Mouse (Mus musculus): ENCODE results near the gene Cradd.

The Cradd gene

GRCm38 (mm10) chr10:95306824-95307552 lies 16.9 kb downstream of the Cradd start:
- no peak for DNase-seq (ENCODE audit: low spot score in 2 of 2)

GRCm38 (mm10) chr10:95304240-95304639 lies 19.7 kb downstream of the Cradd start:
- DNase-seq (ENCODE audit: low spot score in 2 of 2) = no peak

DNA sequence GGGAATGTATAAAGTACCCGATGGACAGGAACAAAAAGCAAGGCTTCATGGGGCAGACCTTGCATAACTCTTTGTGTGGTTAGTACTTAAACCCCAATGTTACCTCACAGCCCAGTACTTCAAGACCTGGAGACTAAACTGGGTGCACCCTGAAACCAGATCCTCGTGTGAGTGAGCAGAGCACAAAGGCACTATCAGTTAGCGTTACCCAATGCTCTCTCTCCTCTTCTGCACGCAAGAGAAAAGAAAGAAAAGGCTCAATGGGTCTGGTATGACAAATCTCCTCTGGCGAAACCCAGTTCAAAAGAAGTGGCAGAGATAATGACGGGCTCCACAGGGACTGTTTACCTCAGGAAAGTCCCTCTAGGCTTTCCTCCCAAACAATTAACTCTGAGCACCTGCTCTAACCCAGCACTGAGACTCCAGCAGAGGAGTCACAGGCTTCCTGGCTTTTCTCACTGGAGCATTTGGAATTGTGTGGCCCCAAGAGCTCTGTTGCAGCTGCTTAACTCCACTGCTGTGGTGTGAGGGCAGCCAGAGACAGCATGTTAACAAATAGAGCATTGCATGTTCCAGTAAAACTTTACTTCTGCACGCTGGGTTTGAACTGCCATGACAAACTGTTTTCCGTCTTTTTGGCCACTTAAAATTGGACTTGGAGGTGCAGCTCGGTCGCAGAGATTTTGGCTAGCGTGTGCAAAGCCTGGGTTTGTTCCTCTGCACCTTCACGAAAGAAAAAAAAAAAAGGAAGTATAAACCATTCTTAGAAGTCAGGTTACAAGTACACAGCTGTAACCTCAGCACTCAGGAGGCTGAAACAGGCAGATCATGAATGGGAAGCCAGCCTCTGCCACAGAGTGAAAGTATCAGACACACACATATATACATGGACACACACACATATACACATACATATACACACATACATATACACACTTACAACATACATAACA lies 21.4 kb downstream of the Cradd start:
- no peak for DNase-seq (ENCODE audit: low spot score in 2 of 2)

DNA sequence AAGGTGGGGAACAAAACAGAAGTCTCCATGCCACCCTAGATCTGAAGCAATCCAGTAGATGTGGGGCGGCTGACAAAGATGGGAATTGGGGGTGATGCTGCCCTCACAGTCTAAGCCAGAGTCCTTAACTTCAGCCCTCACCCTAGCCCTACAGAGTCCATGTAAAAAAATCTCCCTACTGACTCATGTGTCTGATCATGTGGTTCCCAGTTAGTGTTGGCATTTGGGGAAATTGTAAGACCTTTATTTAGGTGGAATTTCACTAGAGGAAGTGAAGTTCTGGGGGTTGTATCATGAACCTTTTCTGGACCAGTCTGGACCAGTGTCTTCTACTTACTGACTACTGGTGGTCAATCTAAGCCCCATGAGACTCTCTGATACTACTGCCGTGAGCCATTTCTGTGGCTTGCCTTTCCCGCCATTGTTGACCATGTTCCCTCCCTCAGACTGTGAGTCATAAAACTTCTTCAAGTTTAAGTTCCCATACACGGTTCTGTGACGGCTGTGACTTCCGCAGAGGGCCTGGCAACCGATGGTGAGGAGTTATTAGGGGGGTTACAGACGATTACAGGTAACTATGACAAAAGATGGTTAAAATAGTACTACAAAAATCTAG lies 23.6 kb downstream of the Cradd start:
- no peak for DNase-seq (ENCODE audit: low spot score in 2 of 2)

DNA sequence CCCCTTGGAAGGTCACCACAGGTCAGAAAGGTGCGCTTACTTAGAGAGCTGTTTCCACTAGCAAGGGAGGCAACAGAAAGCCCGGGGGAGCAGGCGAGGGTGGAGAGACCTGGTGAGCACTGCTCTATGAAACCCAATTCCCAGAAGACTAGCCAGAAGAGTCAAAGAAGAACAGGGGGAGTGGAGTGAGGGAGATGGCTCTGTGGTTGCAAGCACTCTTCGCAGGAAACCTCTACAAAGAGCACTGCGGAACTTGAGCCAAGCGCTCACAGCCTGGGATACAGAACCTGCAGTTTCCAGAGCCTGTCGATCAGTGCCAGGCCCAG lies 24.2 kb downstream of the Cradd start:
- DNase-seq (ENCODE audit: low spot score in 2 of 2) = no peak

- DNase-seq (ENCODE audit: low spot score in 2 of 2) = no peak
Measured at GRCm38 (mm10) chr10:95299010-95299807, 24.7 kb downstream of the Cradd start.

DNA sequence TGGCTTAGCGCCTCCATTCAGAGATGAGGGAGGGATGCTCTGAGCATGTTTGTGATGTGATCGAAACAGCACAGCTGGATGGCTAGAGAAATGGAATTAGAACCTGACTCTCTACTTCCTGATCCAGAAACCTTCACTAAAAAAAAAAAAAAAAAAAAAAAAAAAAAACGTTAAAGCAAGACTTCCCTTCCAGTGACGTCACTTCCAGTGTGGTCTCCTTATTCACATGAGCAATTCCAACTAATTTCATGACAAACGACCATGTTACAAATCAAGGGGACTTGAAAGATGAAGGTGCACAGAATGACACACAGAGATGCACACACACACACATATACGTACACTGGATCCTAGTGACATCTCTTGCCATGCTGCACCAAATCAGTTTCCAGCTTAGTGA lies 25.4 kb downstream of the Cradd start:
- DNase-seq (ENCODE audit: low spot score in 2 of 2) = no peak

DNA sequence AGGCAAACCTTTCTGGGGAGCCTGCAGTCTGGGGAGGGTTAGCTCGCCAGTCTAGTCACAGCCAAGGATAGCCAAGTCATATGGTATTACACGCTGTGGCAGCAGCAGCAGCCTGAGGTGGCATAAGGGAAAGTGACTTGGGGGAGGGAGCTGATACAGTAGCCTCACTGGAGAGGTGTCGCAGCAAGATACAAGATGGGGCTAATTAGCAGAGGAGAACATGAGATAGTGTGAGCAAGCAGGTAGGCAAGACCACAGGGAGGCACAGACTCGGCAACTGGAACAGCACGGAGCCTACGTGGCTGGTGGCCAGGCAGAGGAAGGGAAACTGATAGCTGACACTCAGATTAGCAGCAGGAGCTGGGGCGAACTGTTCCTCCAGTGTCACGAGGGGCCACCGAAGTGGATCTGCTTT lies 26.2 kb downstream of the Cradd start:
- DNase-seq (ENCODE audit: low spot score in 2 of 2) = no peak

DNA sequence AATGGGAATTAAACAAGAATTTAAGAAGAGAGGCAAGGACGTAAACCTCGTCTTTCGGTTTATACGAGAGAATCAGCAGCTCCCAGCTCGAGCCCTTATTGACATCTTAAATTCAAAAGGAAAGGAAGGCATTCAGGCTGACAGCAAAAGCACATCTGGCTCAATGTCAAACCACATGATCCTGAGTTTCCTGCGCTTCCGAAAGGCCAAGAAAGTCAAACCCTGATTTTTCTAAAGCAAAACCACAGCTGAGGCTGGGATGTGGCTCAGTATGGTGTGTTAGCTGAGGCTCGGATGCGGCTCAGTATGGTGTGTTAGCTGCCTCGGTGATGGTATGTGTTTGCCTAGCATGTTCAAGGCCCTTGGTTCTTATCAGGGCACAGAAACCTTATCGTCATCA lies 26.9 kb downstream of the Cradd start:
- no peak for DNase-seq (ENCODE audit: low spot score in 2 of 2)

GRCm38 (mm10) chr10:95293261-95293660 lies 30.7 kb downstream of the Cradd start:
- no peak for DNase-seq (ENCODE audit: low spot score in 2 of 2)

- no peak for DNase-seq (ENCODE audit: low spot score in 2 of 2)
Measured at GRCm38 (mm10) chr10:95292269-95292668, 31.7 kb downstream of the Cradd start.

GRCm38 (mm10) chr10:95291133-95291876 lies 32.6 kb downstream of the Cradd start:
- DNase-seq (ENCODE audit: low spot score in 2 of 2) = no peak

- no peak for DNase-seq (ENCODE audit: low spot score in 2 of 2)
Measured at GRCm38 (mm10) chr10:95289819-95290218, 34.1 kb downstream of the Cradd start.

DNA sequence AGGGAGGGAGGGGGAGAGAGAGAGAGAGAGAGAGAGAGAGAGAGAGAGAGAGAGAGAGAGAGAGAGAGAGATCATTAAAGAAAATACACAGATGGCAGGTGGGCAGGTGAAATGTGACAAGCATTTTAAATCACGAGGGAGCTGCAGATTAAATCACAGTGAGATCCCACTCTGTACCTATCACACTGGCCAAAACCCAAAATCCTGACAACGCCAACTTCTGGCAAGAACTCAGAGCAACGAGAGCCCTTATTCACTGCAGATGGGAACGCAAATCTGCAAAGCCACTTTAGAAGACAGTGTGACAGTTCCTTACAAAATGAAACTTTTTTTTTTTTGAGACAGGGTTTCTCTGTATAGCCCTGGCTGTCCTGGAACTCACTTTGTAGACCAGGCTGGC lies 35.7 kb downstream of the Cradd start:
- peak; percentile 41 to 69 for DNase-seq (ENCODE audit: low spot score in 2 of 2)

DNA sequence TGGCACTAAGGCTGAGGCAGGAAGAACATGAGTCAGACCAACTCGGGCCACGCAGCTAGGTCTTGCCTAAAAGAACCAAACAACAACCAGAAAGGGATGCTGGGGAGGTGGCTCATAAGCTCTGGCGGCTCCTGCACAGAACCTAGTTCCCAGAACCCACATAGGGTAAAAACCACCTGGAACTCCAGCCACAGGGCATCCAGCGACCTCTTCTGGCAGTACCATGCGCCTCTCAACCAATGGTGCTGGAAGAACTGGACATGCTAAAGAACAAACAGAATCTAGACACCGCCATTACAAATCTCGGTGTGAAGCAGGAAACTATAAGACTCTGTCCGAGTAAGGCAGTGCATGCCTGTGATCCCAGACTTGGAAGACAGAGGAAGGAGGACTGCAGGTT lies 36.6 kb downstream of the Cradd start:
- DNase-seq (ENCODE audit: low spot score in 2 of 2) = no peak

DNA sequence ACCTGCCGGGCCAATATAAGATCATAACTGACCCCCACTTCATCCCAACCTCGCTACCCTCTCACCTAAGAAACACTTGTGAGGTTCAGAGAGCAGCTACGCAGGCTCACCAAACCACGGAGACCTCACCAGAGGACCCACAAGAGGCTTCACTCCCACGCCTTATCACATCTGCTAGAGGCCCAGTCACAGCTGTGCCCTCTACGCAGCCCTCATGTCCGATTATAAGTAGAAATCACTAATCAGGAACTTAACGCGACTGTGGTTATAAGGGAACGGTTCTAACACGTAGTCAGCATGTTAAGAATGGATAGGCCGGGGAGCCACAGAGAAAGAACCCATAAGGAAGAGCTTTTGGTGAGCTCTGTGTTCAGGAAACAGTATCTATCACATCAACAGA lies 40.5 kb downstream of the Cradd start:
- DNase-seq (ENCODE audit: low spot score in 2 of 2) = no peak

- no peak for DNase-seq (ENCODE audit: low spot score in 2 of 2)
Measured at GRCm38 (mm10) chr10:95281996-95282395, 41.9 kb downstream of the Cradd start.

DNA sequence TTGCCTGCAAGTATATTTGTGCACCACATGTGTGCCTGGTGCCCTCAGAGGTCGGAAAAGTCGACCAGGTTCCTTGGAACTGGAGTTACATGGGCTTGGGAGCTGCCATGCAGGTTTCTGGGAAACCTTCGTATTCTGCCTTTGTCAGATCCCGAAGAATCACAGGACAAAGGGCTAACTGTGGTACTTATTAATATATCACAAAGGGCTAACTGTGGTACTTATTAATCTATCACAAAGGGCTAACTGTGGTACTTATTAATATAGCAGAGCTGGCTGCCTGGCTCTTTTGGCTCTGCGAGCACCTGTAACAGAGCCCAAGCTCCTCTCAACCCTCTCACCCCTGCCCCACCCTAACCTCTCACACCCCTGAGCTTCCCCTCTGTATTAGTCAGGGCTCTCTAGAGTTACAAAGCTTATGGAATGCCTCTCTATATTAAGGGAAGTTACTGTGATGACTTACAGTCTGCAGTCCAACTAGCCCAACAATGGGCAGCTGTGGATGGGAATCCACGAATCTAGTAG lies 42.4 kb downstream of the Cradd start:
- DNase-seq (ENCODE audit: low spot score in 2 of 2) = no peak

GRCm38 (mm10) chr10:95280327-95280726 lies 43.6 kb downstream of the Cradd start:
- DNase-seq (ENCODE audit: low spot score in 2 of 2) = peak in 1 of 2 experiments; percentile 37

- no peak for DNase-seq (ENCODE audit: low spot score in 2 of 2)
Measured at GRCm38 (mm10) chr10:95279459-95279858, 44.5 kb downstream of the Cradd start.

DNA sequence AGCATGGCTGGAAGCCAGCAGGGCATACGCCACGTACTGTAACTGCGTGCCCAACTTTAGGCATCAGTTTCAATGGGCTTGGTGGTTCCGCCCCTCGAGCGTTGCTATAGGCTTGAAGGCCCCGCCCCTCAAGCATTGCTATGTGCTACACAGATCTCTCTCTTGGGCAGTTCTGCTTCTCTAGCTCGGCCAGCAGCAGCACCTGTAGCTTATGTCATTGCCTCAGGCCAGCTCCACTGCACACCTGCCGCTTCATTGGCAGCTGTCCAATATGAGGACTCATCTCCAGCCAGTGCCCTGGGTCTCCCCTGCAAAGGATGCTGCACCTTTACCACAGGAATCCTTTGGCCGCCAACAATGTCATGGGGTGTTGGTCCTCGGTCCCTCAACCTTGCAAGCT lies 45.8 kb downstream of the Cradd start:
- DNase-seq (ENCODE audit: low spot score in 2 of 2) = no peak
